8 mouse cellular contexts compared by ENCODE assay signal in genomic region chr11:88523921-88524320, GRCm38 (mm10).
A peak's percentile ranks its signal among the peaks of the same experiment; 100 is the strongest.
DNase-seq lines count a peak whose midpoint lies in the region; TF ChIP-seq lines count a peak whose summit lies in the region.

No protein-coding gene starts in this region.

- no peaks in the 10 kb centered on the region for H3K27me3 ChIP-seq in heart, adult 2 months (ENCODE audit: control insufficient read depth, insufficient read depth, low read length)
- H3K27me3 ChIP-seq in testis, adult 2 months (ENCODE audit: control insufficient read depth, insufficient read depth, low read length): no peaks in the 10 kb centered on the region

- 7% methylated on average over 4 of the region's 4 CpGs for WGBS in heart, adult 2 months

- H3K4me1 ChIP-seq in heart, adult 2 months (ENCODE audit: control insufficient read depth, insufficient read depth, low read length): peaks cover 39% of the 10 kb centered on the region
- peaks cover 17% of the 10 kb centered on the region for H3K4me1 ChIP-seq in testis, adult 2 months (ENCODE audit: control insufficient read depth, insufficient read depth, low read length)

- TF ChIP-seq EP300 in heart, adult 2 months (IDR thresholded peaks at IDR 0.05; ENCODE audit: insufficient read depth, low read depth, low read length): 0 out of 2 replicates have a peak, but pooled peaks have one; percentile 54

- no peak for TF ChIP-seq CTCF in heart, adult 2 months (IDR thresholded peaks at IDR 0.05)
- TF ChIP-seq CTCF in testis, adult 2 months (IDR thresholded peaks at IDR 0.05; ENCODE audit: control insufficient read depth, insufficient read depth, insufficient replicate concordance, low read depth, low read length): no peak

- peak overlapping the region; percentile 84 for H3K27ac ChIP-seq in heart, adult 2 months
- H3K27ac ChIP-seq in testis, adult 2 months (ENCODE audit: control insufficient read depth, insufficient read depth, low read depth, low read length): peak overlapping the region; percentile 89

- H3K79me2 ChIP-seq in heart, adult 2 months (replicated peaks; ENCODE audit: control insufficient read depth, insufficient read depth, low read length): no peaks in the 10 kb centered on the region

- no peak overlapping the region for H3K9ac ChIP-seq in heart, adult 2 months (ENCODE audit: low read depth, low read length)

- no peak overlapping the region for H3K4me3 ChIP-seq in heart, adult 2 months
- H3K4me3 ChIP-seq in testis, adult 2 months (ENCODE audit: control insufficient read depth, low read depth, low read length): no peak overlapping the region

- no peak for TF ChIP-seq POLR2A in heart, adult 2 months (IDR thresholded peaks at IDR 0.05; ENCODE audit: insufficient read depth, low read depth, low read length)
- TF ChIP-seq POLR2A in testis, adult 2 months (IDR thresholded peaks at IDR 0.05; ENCODE audit: control insufficient read depth, low read depth, low read length): no peak

- H3K36me3 ChIP-seq in heart, adult 2 months (ENCODE audit: control insufficient read depth, insufficient read depth, low read length): peaks cover 29% of the 10 kb centered on the region
- no peaks in the 10 kb centered on the region for H3K36me3 ChIP-seq in testis, adult 2 months (ENCODE audit: control insufficient read depth, insufficient read depth, low read length)

- peak; percentile 56 for DNase-seq in cerebellum, adult 9-10 months
- no peak for DNase-seq in cerebellum, adult 11 months
- DNase-seq in MN1 (ENCODE audit: low spot score): peak; percentile 48
- DNase-seq in heart, adult 2 months: peak; percentile 66 to 77
- peak; percentile 68 to 76 for DNase-seq in kidney, postnatal 25 days
- no peak for DNase-seq in left cerebral cortex, adult 11 months (ENCODE audit: low spot score)
- no peak for DNase-seq in layer of hippocampus, postnatal 25 days (ENCODE audit: extremely low spot score in 1 of 2, low spot score in 1 of 2)

- intact Hi-C loops in heart, adult 2 months (cut with DNase I): loop anchor here (1.0 to 2.0 kb wide), 2 partner anchors 32 to 35 kb away; no protein-coding TSS in a partner anchor

Comparison
In these comparisons a context has a peak if more than half of its experiments do, and no peak if none do; other contexts are left out.
1. DNase-seq: peak in cerebellum, adult 9-10 months (single experiment), MN1 (single experiment), heart, adult 2 months (2 of 2) and kidney, postnatal 25 days (2 of 2); none in cerebellum, adult 11 months (single experiment), left cerebral cortex, adult 11 months (single experiment) and layer of hippocampus, postnatal 25 days (0 of 2).